Mouse (Mus musculus): ENCODE results near the gene Trappc13.

- TF ChIP-seq EP300 (IDR thresholded peaks at IDR 0.05; ENCODE audit: insufficient read depth, low read depth, low read length) (no peak), CTCF (IDR thresholded peaks at IDR 0.05) (no peak)
Measured at GRCm38 (mm10) chr13:104155106-104155505, 23.2 kb downstream of the Trappc13 start.
